Mouse (Mus musculus) kidney, embryonic 16.5 days (tissue): ENCODE measurements around the gene Ccdc160. TPM values are rescaled to one million over a fixed set of nuclear protein-coding genes. Genes with fewer than 3 reads are reported as not detected.

ENCODE experiments used
- ATAC-seq: fragments of 200-750 bp; cut with Nextera tagmentation; 2 replicates; pipeline ENCODE4 v1.8.0; 2017; ENCODE audit warnings: moderate TSS enrichment; ENCODE audit not compliant: low FRiP score, low TSS enrichment
- H3K27ac ChIP-seq: fragments of 300-500 bp; sonication (generic); 2 replicates; pipeline ENCODE4 v1.5.1; 2014; ENCODE audit warnings: low read length
- H3K27me3 ChIP-seq: fragments of 300-500 bp; sonication (generic); 2 replicates; pipeline ENCODE4 v1.6.1; 2014; ENCODE audit warnings: low read length, control low read depth, mixed read lengths; ENCODE audit not compliant: insufficient read depth
- H3K36me3 ChIP-seq: fragments of 300-500 bp; sonication (generic); 2 replicates; pipeline ENCODE4 v1.6.1; 2014; ENCODE audit warnings: low read length, control low read depth, mixed read lengths; ENCODE audit not compliant: insufficient read depth
- H3K4me1 ChIP-seq: fragments of 300-500 bp; sonication (generic); 2 replicates; pipeline ENCODE4 v1.6.1; 2014; ENCODE audit warnings: low read length, control low read depth, mixed read lengths; ENCODE audit not compliant: insufficient read depth
- H3K4me2 ChIP-seq: fragments of 300-500 bp; sonication (generic); replicated peaks from 2 replicates; pipeline ENCODE4 v1.6.1; 2014; ENCODE audit warnings: low read depth, low read length
- H3K4me3 ChIP-seq: fragments of 300-500 bp; sonication (generic); 2 replicates; pipeline ENCODE4 v1.5.1; 2014; ENCODE audit warnings: mild to moderate bottlenecking, low read length
- H3K9ac ChIP-seq: fragments of 300-500 bp; sonication (generic); replicated peaks from 2 replicates; pipeline ENCODE4 v1.6.1; 2014; ENCODE audit warnings: low read length
- H3K9me3 ChIP-seq: fragments of 300-500 bp; sonication (generic); 2 replicates; pipeline ENCODE4 v1.6.1; 2016; ENCODE audit warnings: low read length, control low read depth
- WGBS: fragments of 180-500 bp; shearing (Covaris S2); extraction: QIAGEN DNeasy Blood & Tissue Kit; methylation state at CpG from one replicate; pipeline ENCODE4 v1.1.7; 2014; 5-methylcytosine and 5-hydroxymethylcytosine counted together
- polyA plus RNA-seq: library from polyadenylated mRNA; unstranded; fragments of >200 nt; fragmentation: Nextera tagmentation; extraction: Ambion mirVana; gene quantifications from 2 replicates; pipeline ENCODE4 v1.2.1, GENCODE M21; 2015

Ccdc160 gene
- polyA plus RNA-seq = 6.3 and 7.2 TPM in 2 replicates

DNA sequence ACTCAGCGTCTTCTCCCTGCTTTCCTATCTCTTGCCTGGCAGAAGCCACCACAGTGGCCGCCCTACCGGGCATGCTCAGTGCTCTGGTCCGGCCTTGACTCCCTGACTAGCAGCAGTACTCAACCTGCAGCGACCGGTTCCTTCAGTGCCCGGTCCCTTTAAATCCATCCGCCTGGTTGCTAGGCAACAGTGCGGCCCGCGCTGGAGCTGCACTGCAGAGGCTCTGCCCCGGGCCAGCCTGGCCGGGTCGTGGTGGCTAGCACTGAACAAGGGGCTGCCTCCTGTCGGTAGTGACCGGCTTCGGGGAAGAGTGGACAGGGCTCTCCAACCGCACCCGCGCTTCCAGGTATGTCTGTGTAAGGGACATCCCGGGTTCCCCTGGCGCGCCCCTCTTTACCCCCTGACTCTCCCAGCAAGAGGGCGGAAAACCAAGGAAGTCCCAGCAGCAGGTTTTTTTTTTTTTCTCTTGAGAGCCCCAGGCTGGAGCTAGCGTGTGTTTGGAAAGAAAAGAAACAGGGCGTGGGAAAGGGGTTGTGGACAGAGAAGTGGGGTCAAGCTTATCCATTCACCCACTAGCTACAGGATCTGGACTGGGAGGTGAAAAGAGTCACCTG lies at the start of gene Ccdc160:
Gene Ccdc160, plus strand, starts transcription at position 221 of the 614 bp plus-strand sequence.
- 23% methylated on average over 25 of the region's 26 CpGs for WGBS
- H3K36me3 ChIP-seq = no peaks in the 10 kb centered on the region
- peak within 1 kb of the TSS; percentile 51 for H3K4me3 ChIP-seq
- peak within 1 kb of the TSS; percentile 52 for H3K4me2 ChIP-seq
- ATAC-seq = peak; percentile 97
- H3K4me1 ChIP-seq = 0 out of 2 replicates have a peak, but pooled peaks cover 4% of the 10 kb centered on the region
- H3K9ac ChIP-seq = peak within 1 kb of the TSS; percentile 47; the same call in 1 of the 2 replicates
- H3K27me3 ChIP-seq = no peaks in the 10 kb centered on the region; the same call in 1 of the 2 replicates
- H3K27ac ChIP-seq = peak within 1 kb of the TSS; percentile 70
- no peaks in the 10 kb centered on the region for H3K9me3 ChIP-seq

DNA sequence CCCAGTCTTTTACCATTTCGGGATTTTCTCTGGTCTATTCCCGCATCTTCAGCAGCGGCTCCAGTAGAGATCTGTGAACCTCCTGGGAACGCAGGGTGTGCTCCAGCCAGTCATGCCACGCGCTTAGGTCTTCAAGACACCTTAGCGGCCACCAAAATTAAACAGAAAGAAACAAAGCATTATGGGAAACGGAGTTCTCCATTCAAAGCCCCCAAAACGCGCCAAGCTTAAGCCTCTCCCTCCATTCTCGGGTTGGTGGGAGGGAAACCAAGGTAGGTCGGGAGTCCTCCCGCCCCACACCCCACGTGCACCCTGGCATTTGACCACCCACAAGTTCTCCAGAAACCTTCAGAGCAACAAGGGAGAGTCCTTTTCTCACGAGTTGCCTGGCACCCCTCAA lies 47.2 kb upstream of the Ccdc160 start:
- Histone ChIP-seq H3K9me3 (no peaks in the 10 kb centered on the region), H3K36me3 (no peaks in the 10 kb centered on the region), H3K27ac (no peak overlapping the region), H3K9ac (peak overlapping the region; percentile 51), H3K4me3 (peak overlapping the region; percentile 51), H3K4me2 (peak overlapping the region; percentile 80), H3K4me1 (no peaks in the 10 kb centered on the region), H3K27me3 (peaks cover 28% of the 10 kb centered on the region)
- ATAC-seq = no peak
- WGBS = 31% methylated on average over 15 of the region's 15 CpGs

DNA sequence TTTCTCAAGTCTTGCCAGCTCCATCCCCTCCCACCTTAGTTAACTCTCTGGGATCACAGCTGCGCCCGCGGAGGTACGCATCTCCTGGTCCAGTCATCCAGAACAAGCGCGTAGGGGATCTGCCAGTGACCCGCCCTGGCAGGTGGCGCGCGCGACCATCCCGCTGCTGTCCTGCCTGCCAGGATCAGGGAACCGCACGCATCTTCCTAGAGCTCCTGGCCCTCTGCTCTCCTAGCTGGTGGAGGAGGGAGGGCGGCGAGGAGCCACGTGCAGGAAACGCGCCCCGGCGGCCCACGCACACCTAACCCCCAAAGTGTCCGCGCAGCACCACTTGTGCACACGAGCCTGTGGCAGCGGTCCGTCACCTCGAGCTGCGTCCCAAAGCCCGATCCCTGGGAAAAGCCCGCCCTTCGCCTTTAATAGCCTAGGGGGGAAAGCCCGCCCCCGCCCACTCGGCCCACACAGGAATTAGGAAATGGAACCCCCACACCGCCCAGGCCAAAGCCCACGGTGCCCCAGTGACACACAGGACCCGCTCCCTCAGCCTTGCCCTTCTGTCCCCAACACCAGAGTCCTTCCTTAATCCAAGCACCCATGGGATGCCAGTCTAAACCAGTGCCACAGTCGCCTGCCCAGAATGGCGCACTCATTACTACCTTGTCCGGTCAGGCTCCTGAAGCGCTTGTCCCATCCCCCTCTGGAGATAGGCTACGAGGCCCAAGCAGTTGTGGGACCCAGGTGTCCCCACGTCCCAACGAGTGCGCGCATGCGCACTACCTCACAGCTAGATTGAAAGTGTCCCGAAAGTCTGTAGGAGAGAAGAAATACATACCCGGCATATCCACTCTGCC lies 46.6 kb upstream of the Ccdc160 start:
- H3K9ac ChIP-seq = peak overlapping the region; percentile 51
- 27% methylated on average over 50 of the region's 50 CpGs for WGBS
- peak overlapping the region; percentile 51 for H3K4me3 ChIP-seq
- peak overlapping the region; percentile 80 for H3K4me2 ChIP-seq
- H3K36me3 ChIP-seq = no peaks in the 10 kb centered on the region
- peak; percentile 73 for ATAC-seq
- H3K9me3 ChIP-seq = no peaks in the 10 kb centered on the region
- H3K4me1 ChIP-seq = no peaks in the 10 kb centered on the region
- peaks cover 28% of the 10 kb centered on the region for H3K27me3 ChIP-seq
- H3K27ac ChIP-seq = no peak overlapping the region

DNA sequence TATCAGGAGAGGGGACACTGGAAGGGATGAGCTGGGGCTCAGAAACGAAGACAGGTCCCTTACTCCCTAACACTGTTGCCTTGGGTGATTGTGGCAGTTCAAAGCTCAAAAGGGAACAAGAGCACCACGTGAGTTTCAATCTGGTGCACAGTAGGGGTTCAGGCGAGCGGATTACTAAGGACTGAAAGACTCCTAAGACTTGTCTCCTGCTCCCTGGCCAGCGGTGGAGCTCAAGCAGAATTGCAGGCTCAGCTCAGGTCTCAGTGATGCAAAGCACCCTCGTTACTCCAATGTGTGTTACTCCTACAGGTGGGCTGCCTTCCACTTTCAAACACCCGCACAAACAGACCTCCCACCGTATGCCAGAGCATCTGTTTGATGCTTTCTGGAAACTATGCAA lies 45.5 kb upstream of the Ccdc160 start:
- Histone ChIP-seq H3K9me3 (no peaks in the 10 kb centered on the region), H3K4me3 (no peak overlapping the region), H3K27ac (no peak overlapping the region), H3K9ac (no peak overlapping the region), H3K4me2 (peak overlapping the region; percentile 80; the same call in 1 of the 2 replicates), H3K27me3 (peaks cover 32% of the 10 kb centered on the region), H3K36me3 (no peaks in the 10 kb centered on the region), H3K4me1 (no peaks in the 10 kb centered on the region)
- 17% methylated on average over 8 of the region's 8 CpGs for WGBS
- no peak for ATAC-seq

DNA sequence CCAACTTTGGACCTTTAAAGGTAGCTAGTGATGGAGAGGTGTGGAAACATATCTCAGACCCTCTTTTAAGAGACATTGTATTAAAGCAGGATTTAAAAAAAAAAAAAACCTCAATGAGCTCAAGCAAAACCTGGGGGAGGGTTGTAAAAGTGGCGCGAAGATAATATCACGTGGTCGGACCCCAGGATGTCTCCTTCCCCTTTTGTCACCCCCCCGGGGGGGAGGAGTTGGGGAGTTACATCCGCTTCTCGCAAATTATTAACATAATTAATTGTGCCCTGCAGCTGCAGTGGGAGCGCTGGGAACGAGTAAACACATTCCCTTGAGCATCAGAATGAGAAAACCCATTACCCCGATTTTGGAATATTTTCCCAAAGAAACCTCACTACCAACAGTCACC lies 45.1 kb upstream of the Ccdc160 start:
- no peaks in the 10 kb centered on the region for H3K9me3 ChIP-seq
- no peak overlapping the region for H3K9ac ChIP-seq
- no peak overlapping the region for H3K27ac ChIP-seq
- no peak for ATAC-seq
- 22% methylated on average over 10 of the region's 10 CpGs for WGBS
- H3K4me1 ChIP-seq = no peaks in the 10 kb centered on the region
- peak overlapping the region; percentile 23 for H3K4me2 ChIP-seq
- no peak overlapping the region for H3K4me3 ChIP-seq
- H3K36me3 ChIP-seq = no peaks in the 10 kb centered on the region
- peaks cover 32% of the 10 kb centered on the region for H3K27me3 ChIP-seq

DNA sequence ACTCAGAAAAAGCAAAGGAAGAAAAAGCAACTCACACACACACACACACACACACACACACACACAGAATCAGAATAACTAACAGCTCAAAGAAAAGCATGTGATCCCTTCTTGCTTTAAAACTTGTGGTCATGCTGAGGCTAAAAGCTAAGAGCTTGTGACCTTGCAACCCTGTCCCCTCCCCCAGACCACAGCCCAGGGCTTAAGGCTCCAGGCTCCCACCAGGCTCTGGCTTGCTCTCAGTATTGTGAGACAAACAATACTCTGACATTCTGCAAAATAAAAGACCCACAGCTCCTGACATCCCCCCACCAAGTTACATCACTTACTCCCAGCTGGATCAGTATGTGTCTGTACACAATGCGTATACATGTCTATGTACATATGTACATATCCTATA lies 44.2 kb upstream of the Ccdc160 start:
- H3K4me1 ChIP-seq = no peaks in the 10 kb centered on the region
- H3K27ac ChIP-seq = no peak overlapping the region
- H3K9ac ChIP-seq = no peak overlapping the region
- no peaks in the 10 kb centered on the region for H3K9me3 ChIP-seq
- 69% methylated on average over 1 of the region's 1 CpGs for WGBS
- ATAC-seq = no peak
- H3K27me3 ChIP-seq = peaks cover 31% of the 10 kb centered on the region
- H3K36me3 ChIP-seq = no peaks in the 10 kb centered on the region
- no peak overlapping the region for H3K4me2 ChIP-seq
- no peak overlapping the region for H3K4me3 ChIP-seq

DNA sequence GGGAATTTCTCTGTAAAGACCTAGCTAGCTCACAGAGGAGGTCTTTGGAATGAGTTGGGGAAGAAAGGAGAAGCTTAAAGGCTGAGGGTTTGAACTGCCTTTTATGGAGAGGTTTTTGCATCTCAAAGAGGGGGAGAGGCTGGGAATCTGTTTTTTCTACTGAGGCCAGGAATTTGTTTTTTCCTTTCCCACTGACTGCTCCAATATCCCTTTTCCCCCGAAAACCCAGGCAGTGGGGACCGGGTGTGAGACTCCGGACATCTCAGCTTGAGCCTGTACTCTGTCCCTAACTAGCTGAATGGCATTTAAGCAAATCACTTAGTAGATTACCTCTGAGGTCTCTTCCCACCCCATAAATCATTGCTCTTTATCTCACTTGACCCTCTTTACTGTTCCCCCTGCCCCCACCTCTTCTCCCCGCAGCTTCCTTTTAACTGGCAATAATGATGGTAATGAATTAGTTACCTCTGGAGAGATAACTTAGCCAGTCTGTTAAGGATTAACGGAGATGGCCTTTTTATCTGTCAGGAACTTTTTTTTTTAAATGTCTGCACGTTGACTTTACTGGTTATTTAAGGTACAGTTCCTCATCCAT lies 37.4 kb upstream of the Ccdc160 start:
- H3K27ac ChIP-seq = no peak overlapping the region
- no peak overlapping the region for H3K4me3 ChIP-seq
- H3K9me3 ChIP-seq = no peaks in the 10 kb centered on the region
- no peak for ATAC-seq
- 0 out of 2 replicates have a peak, but pooled peaks cover 2% of the 10 kb centered on the region for H3K4me1 ChIP-seq
- H3K4me2 ChIP-seq = no peak overlapping the region
- 33% methylated on average over 6 of the region's 6 CpGs for WGBS
- H3K9ac ChIP-seq = no peak overlapping the region
- H3K36me3 ChIP-seq = no peaks in the 10 kb centered on the region
- peaks cover 17% of the 10 kb centered on the region; the same call in 1 of the 2 replicates for H3K27me3 ChIP-seq

DNA sequence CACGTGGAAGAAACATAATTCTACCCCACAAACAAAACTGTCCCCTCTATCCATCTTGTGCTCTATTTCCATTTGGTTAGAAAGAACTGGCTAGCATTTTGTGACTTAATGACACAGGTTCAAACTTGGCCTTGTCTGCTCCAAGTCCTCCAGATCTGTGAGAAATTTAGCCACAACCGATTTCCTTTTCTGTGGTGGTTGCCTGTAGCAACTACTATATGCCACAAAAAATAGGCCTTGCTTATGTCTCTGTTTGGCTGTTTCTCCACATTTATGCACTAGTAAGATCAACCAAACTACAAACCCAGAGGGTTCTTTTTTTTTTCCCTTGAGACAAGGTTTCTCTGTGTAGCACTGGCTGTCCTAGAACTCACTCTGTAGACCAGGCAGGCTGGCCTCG lies 33.8 kb upstream of the Ccdc160 start:
- no peak overlapping the region for H3K27ac ChIP-seq
- H3K9me3 ChIP-seq = no peaks in the 10 kb centered on the region
- H3K9ac ChIP-seq = no peak overlapping the region
- 0 out of 2 replicates have a peak, but pooled peaks cover 2% of the 10 kb centered on the region for H3K4me1 ChIP-seq
- peaks cover 14% of the 10 kb centered on the region; the same call in 1 of the 2 replicates for H3K27me3 ChIP-seq
- no peak overlapping the region for H3K4me3 ChIP-seq
- no peak overlapping the region for H3K4me2 ChIP-seq
- no peak for ATAC-seq
- H3K36me3 ChIP-seq = no peaks in the 10 kb centered on the region
- WGBS = 85% methylated on average over 3 of the region's 3 CpGs

DNA sequence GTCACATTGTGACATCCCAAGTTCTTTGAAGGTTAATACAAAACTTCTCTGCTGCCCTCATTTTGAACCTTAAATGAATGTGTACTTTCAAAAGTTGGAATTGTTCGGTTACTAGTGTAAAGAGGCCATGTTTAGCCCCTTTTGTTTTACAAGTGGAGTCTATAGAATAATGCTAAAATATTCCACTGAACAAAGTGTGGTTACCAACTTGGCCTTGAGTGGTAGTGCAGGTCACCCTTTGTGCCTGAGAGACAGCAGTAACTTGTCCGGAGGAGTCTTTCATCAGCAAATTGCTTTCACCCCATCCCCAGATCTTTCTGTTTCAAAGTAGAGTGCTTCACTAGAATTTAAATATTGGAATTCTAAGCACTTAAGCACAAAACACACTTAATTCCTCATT lies 31.8 kb upstream of the Ccdc160 start:
- no peaks in the 10 kb centered on the region for H3K9me3 ChIP-seq
- peaks cover 5% of the 10 kb centered on the region; the same call in 1 of the 2 replicates for H3K27me3 ChIP-seq
- H3K4me3 ChIP-seq = no peak overlapping the region
- H3K36me3 ChIP-seq = no peaks in the 10 kb centered on the region
- 76% methylated on average over 2 of the region's 2 CpGs for WGBS
- H3K4me1 ChIP-seq = no peaks in the 10 kb centered on the region
- H3K27ac ChIP-seq = no peak overlapping the region
- H3K9ac ChIP-seq = no peak overlapping the region
- no peak overlapping the region for H3K4me2 ChIP-seq
- ATAC-seq = no peak
